Mouse (Mus musculus) olfactory bulb, adult 2 months (tissue): ENCODE data around the gene Slc43a3.

ENCODE experiments used
- CTCF ChIP-seq: fragments of 200-500 bp; IDR thresholded peaks from 2 replicates; pipeline ENCODE4 v1.5.1; 2012; ENCODE audit warnings: low read depth, mild to moderate bottlenecking, low read length, moderate library complexity; ENCODE audit not compliant: insufficient read depth
- POLR2A ChIP-seq: fragments of 200-500 bp; IDR thresholded peaks from 2 replicates; pipeline ENCODE4 v1.6.1; 2012; ENCODE audit warnings: mild to moderate bottlenecking, low read depth, low read length, moderate library complexity; ENCODE audit not compliant: insufficient read depth

DNA sequence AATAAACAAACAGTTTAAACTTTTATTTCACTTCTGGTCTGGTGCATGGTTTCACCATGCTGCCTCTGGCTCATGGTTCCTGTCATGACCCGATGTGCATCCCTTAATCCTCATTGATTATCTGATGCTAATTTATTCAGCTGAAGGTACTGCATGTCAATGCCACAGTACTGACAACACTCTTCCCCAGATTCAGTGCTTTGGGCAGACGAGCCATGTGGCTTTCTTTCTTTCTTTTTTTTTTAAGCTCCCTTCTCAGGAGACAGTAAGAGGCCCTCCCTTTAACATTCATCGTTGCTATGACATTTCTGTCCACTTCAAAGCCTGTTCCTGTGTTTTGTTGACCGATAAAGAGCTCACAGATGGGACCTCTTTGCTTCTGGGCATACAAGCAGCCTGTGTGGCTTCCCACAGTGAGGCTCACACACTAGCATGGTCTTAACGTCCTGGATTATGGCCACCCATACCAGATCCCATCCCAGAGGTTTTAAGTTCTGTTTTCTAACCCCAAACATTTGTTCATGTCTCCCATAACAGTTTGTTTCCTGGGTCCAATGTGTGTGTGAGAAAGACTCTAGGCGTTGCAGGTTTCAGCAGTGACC is 26.6 kb downstream of the Slc43a3 start:
- TF ChIP-seq CTCF (no peak), POLR2A (no peak)
